Mouse (Mus musculus): ENCODE measurements around the gene Plekha1.

The Plekha1 gene

GRCm38 (mm10) chr7:130918260-130918659 is 52.7 kb downstream of the Plekha1 start:
- no peak for DNase-seq (ENCODE audit: low spot score)

GRCm38 (mm10) chr7:130922981-130923731 is 57.6 kb downstream of the Plekha1 start:
- DNase-seq (ENCODE audit: low spot score), result no peak

GRCm38 (mm10) chr7:130930401-130930800 is 64.8 kb downstream of the Plekha1 start:
- DNase-seq (ENCODE audit: low spot score), result no peak

- no peak for DNase-seq (ENCODE audit: low spot score)
Measured at GRCm38 (mm10) chr7:130932921-130933320, 67.4 kb downstream of the Plekha1 start.

GRCm38 (mm10) chr7:130934654-130935053 is 69.1 kb downstream of the Plekha1 start:
- DNase-seq (ENCODE audit: low spot score), result no peak

GRCm38 (mm10) chr7:130935421-130935792 is 69.9 kb downstream of the Plekha1 start:
- DNase-seq (ENCODE audit: low spot score), result no peak

GRCm38 (mm10) chr7:130935793-130936471 is 70.4 kb downstream of the Plekha1 start, which contains the start of gene Htra1:
TSS of gene Htra1 (plus strand) at chr7:130936111.
- peak; percentile 56 for DNase-seq (ENCODE audit: low spot score)

GRCm38 (mm10) chr7:130936472-130936951 is 71.0 kb downstream of the Plekha1 start:
- DNase-seq (ENCODE audit: low spot score), result peak; percentile 30

- no peak for DNase-seq (ENCODE audit: low spot score)
Measured at GRCm38 (mm10) chr7:130937266-130937841, 71.8 kb downstream of the Plekha1 start.

- DNase-seq (ENCODE audit: low spot score), result no peak
Measured at GRCm38 (mm10) chr7:130938005-130938404, 72.4 kb downstream of the Plekha1 start.

- DNase-seq (ENCODE audit: low spot score), result no peak
Measured at GRCm38 (mm10) chr7:130938896-130939295, 73.3 kb downstream of the Plekha1 start.

GRCm38 (mm10) chr7:130940733-130941132 is 75.2 kb downstream of the Plekha1 start:
- no peak for DNase-seq (ENCODE audit: low spot score)

- DNase-seq (ENCODE audit: low spot score), result no peak
Measured at GRCm38 (mm10) chr7:130943280-130943895, 77.8 kb downstream of the Plekha1 start.

- no peak for DNase-seq (ENCODE audit: low spot score)
Measured at GRCm38 (mm10) chr7:130944766-130945475, 79.4 kb downstream of the Plekha1 start.

GRCm38 (mm10) chr7:130945730-130946129 is 80.2 kb downstream of the Plekha1 start:
- DNase-seq (ENCODE audit: low spot score), result no peak

GRCm38 (mm10) chr7:130946303-130946702 is 80.7 kb downstream of the Plekha1 start:
- no peak for DNase-seq (ENCODE audit: low spot score)

- no peak for DNase-seq (ENCODE audit: low spot score)
Measured at GRCm38 (mm10) chr7:130948563-130949208, 83.1 kb downstream of the Plekha1 start.

- no peak for DNase-seq (ENCODE audit: low spot score)
Measured at GRCm38 (mm10) chr7:130949331-130949751, 83.8 kb downstream of the Plekha1 start.

- DNase-seq (ENCODE audit: low spot score), result no peak
Measured at GRCm38 (mm10) chr7:130950482-130950881, 84.9 kb downstream of the Plekha1 start.

- DNase-seq (ENCODE audit: low spot score), result no peak
Measured at GRCm38 (mm10) chr7:130951004-130951403, 85.4 kb downstream of the Plekha1 start.

- DNase-seq (ENCODE audit: low spot score), result no peak
Measured at GRCm38 (mm10) chr7:130953376-130953775, 87.8 kb downstream of the Plekha1 start.

Data from retina, embryonic 14.5 days (tissue).